Mouse (Mus musculus) central nervous system, embryonic 11.5 days (tissue): Measurements from ENCODE around the gene Chga. TPM values are rescaled to one million over a fixed set of nuclear protein-coding genes. Genes with fewer than 3 reads are reported as not detected.

ENCODE experiments used
- polyA plus RNA-seq: library from polyadenylated mRNA; depleted of rRNA; stranded (reverse); fragments of >200 nt; gene quantifications from 2 replicates; pipeline ENCODE4 v1.2.3, GENCODE M21; 2012; rRNA removed

Gene Chga
- polyA plus RNA-seq, result 15.3 and 22.4 TPM in 2 replicates

DNA sequence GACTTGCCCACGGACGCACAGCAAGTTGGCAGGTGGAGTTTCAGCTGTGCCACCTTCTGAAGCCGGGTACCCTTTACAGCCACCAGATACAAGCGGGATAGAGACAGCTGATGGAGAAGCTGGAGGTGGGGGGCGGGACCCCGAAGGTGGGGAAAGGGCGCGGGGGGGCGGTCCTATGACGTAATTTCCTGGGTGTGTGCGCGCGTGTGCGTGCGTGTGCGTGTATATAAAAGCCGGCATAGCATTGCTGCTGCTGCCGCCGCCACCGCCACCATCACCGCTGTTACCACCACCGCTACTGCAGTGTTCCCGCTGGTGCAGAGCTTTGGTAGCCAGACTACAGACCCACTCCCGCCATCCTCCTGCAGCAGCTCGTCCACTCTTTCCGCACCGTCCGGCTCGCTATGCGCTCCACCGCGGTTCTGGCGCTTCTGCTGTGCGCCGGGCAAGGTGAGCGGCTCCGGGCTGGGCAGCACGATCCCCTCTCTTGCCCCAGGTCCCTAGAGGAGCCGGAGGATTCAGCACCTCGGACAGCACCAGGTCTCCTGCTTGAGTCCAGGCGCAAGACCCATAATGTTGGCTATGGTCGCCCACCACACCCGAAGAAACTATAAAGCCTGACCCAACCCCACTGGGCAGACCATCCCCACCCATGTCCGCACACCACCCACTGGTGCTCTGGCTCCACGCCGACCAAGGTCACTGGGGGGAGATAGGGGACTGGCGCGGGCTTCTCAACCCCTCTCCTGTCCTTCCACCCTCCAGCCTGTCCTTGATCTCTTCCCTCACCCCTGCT lies at the start of gene Chga:
TSS of gene Chga (plus strand) at position 249 of the 796 bp plus-strand sequence.

Other genes starting within 250 kb of the Chga start
- 40.0 and 41.4 TPM in 2 replicates for gene Lgmn, start 115.2 kb upstream of the Chga start, polyA plus RNA-seq
- gene Golga5, start 85.8 kb upstream of the Chga start, polyA plus RNA-seq, result 23.1 and 26.3 TPM in 2 replicates
- gene Itpk1, start 150.0 kb downstream of the Chga start, polyA plus RNA-seq, result 11.2 and 11.9 TPM in 2 replicates
- 3.0 and 7.8 TPM in 2 replicates for gene Moap1, start 188.7 kb downstream of the Chga start, polyA plus RNA-seq
- 4.1 and 4.4 TPM in 2 replicates for gene Tmem251, start 188.8 kb downstream of the Chga start, polyA plus RNA-seq
- not detected in 2 replicates for gene Gm28051, start 202.8 kb downstream of the Chga start, polyA plus RNA-seq
- gene Gon7, start 202.8 kb downstream of the Chga start, polyA plus RNA-seq, result 27.7 and 43.6 TPM in 2 replicates
- gene Ubr7, start 203.0 kb downstream of the Chga start, polyA plus RNA-seq, result 54.4 and 60.6 TPM in 2 replicates
- gene Gm20604, start 203.7 kb downstream of the Chga start, polyA plus RNA-seq, result 25.1 and 28.7 TPM in 2 replicates